Comparison of ENCODE assay signal across 11 mouse cellular contexts in genomic region chr5:101323041-101323950, GRCm38 (mm10).
DNase-seq lines count a peak whose midpoint lies in the region; ATAC-seq and TF ChIP-seq lines count a peak whose summit lies in the region.
"Had no signal": no experiment of that assay in that cellular context is flagged by ENCODE, and none has a peak within 500 bp of the region (broad histone marks: within the 10 kb centered on the region; RNA-seq: fewer than 3 reads in every experiment).

No protein-coding gene starts in this region.

- peak; percentile 69 for DNase-seq in kidney, postnatal 0 days (ENCODE audit: low spot score)
- DNase-seq in kidney, postnatal 10 days = no peak
- peak; percentile 51 for DNase-seq in forelimb bud, embryonic 11.5 days (ENCODE audit: low read depth, low spot score)
- peak; percentile 69 for DNase-seq in midbrain, embryonic 10.5 days (ENCODE audit: low spot score)
- DNase-seq in retina, postnatal 1 day = peak; percentile 40
- no peak for DNase-seq in natural killer cell, adult 2 months (ENCODE audit: low spot score in 2 of 2)
- no peak for DNase-seq in left cerebral cortex, adult 11 months (ENCODE audit: low spot score)
- DNase-seq: kidney, adult 11 months; lung, adult 2 months had no signal

- peak overlapping the region; percentile 30; the same call in 1 of the 2 replicates for H3K4me2 ChIP-seq in kidney, postnatal 0 days (ENCODE audit: low read length)

- no peak overlapping the region for H3K27ac ChIP-seq in kidney, postnatal 0 days
- H3K27ac ChIP-seq in midbrain, embryonic 10.5 days (replicated peaks) = no peak overlapping the region; the same call in 1 of the 2 replicates

- H3K36me3 ChIP-seq in kidney, postnatal 0 days (ENCODE audit: insufficient read depth, low read length) = no peaks in the 10 kb centered on the region
- no peaks in the 10 kb centered on the region for H3K36me3 ChIP-seq in midbrain, embryonic 10.5 days

- no peak overlapping the region for H3K4me3 ChIP-seq in kidney, postnatal 0 days (replicated peaks; ENCODE audit: low read depth, low read length)
- H3K4me3 ChIP-seq in midbrain, embryonic 10.5 days = peak overlapping the region; percentile 35
- H3K4me3 ChIP-seq: myocyte had no signal

- no peaks in the 10 kb centered on the region for H3K9me3 ChIP-seq in kidney, postnatal 0 days (replicated peaks; ENCODE audit: low read length)
- H3K9me3 ChIP-seq in midbrain, embryonic 10.5 days (replicated peaks) = no peaks in the 10 kb centered on the region

- H3K9ac ChIP-seq in kidney, postnatal 0 days (ENCODE audit: low read depth, low read length) = no peak overlapping the region

- no peak for ATAC-seq in kidney, postnatal 0 days (replicated peaks; ENCODE audit: low FRiP score, low read depth)
- ATAC-seq in megakaryocyte, adult 5-6 weeks (ENCODE audit: poor library complexity, severe bottlenecking) = no peak

- 7% methylated on average over 20 of the region's 20 CpGs for WGBS in kidney, postnatal 0 days
- 2% methylated on average over 20 of the region's 20 CpGs for WGBS in midbrain, embryonic 10.5 days

- peaks cover 3% of the 10 kb centered on the region; the same call in 1 of the 2 replicates for H3K4me1 ChIP-seq in kidney, postnatal 0 days (replicated peaks; ENCODE audit: insufficient read depth, low read length)
- peaks cover 38% of the 10 kb centered on the region for H3K4me1 ChIP-seq in midbrain, embryonic 10.5 days

- H3K27me3 ChIP-seq in kidney, postnatal 0 days (ENCODE audit: insufficient read depth, low read length) = peaks cover 8% of the 10 kb centered on the region; the same call in 1 of the 2 replicates
- peaks cover 87% of the 10 kb centered on the region for H3K27me3 ChIP-seq in midbrain, embryonic 10.5 days (ENCODE audit: low read depth, poor library complexity, severe bottlenecking)

- no peak for TF ChIP-seq CTCF in kidney, postnatal 0 days (IDR thresholded peaks at IDR 0.05; ENCODE audit: low read depth)

Comparison
In these comparisons a context has a peak if more than half of its experiments do, and no peak if none do; other contexts are left out.
1. DNase-seq: peak in kidney, postnatal 0 days (single experiment), forelimb bud, embryonic 11.5 days (single experiment), midbrain, embryonic 10.5 days (single experiment) and retina, postnatal 1 day (single experiment); none in kidney, postnatal 10 days (single experiment), natural killer cell, adult 2 months (0 of 2) and left cerebral cortex, adult 11 months (single experiment).